Mouse (Mus musculus): ENCODE measurements at regions not wholly inside any gene's neighbourhood (a gene's known extent, or its start where the extent isn't known, plus 50 kb on each side); places are given as distances from the start of the nearest gene placed in this dataset.

DNA sequence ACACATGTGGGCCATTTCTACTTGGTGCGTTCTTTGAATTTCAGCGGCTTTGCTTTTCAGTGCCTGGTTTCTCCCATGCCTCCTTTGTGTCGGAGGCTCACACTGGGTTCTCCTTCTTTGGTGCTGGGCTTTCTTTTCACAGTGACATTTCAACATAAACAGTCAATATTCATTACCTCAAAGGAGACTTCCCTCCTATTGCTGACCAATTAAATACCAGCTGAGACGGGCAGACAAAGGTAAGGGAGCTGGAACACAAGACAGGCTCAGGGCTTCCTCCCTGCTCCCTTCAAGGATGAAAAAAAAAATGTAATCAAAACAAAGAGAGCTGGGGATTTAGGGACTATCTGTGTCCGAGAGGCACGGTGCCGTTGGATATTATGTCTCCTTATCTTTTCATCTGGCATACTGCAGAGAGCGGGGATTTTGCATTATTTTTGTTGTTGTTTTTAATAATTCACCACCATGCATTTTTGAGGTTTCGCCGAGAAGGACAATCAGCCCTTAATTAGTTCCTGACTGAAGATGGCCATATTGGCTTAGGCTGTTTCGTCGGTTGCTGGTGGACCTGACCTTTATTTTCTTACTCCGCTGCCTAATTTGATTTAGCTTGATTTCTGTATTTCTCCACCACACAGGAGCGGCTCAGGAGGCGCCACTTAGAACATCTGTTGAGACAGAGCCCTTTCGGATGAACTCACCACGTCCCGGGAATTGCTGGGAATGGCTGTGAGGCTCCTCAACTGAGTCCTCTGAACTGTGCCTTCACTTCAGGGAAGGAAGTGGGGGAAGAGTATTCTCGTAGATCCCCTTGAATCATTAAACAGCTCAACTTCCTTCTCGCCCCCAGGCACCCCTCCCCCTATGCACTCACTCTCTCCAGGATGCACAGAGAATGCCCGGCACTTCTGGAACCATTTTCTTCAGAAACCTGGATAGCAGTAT, 373.9 kb downstream of the Nr2f2 start:
- no peak overlapping the region for H3K27ac ChIP-seq (ENCODE audit: low read depth, low read length)
- H3K4me3 ChIP-seq (ENCODE audit: low read depth, low read length) = peak overlapping the region; percentile 5; the same call in 1 of the 2 replicates
- H3K9ac ChIP-seq (ENCODE audit: low read depth, low read length) = no peak overlapping the region
- H3K36me3 ChIP-seq (ENCODE audit: control insufficient read depth, insufficient read depth) = no peaks in the 10 kb centered on the region
- ATAC-seq = no peak
- no peak for TF ChIP-seq CTCF (IDR thresholded peaks at IDR 0.05; ENCODE audit: low read depth)
- H3K4me1 ChIP-seq (replicated peaks; ENCODE audit: control insufficient read depth, insufficient read depth, low read length) = no peaks in the 10 kb centered on the region
- peak overlapping the region; percentile 41 for H3K4me2 ChIP-seq (replicated peaks; ENCODE audit: low read depth)
- no peaks in the 10 kb centered on the region for H3K27me3 ChIP-seq (replicated peaks; ENCODE audit: control insufficient read depth, insufficient read depth, low read length)
- 21% methylated on average over 21 of the region's 21 CpGs for WGBS
- H3K9me3 ChIP-seq (ENCODE audit: control insufficient read depth) = no peaks in the 10 kb centered on the region

DNA sequence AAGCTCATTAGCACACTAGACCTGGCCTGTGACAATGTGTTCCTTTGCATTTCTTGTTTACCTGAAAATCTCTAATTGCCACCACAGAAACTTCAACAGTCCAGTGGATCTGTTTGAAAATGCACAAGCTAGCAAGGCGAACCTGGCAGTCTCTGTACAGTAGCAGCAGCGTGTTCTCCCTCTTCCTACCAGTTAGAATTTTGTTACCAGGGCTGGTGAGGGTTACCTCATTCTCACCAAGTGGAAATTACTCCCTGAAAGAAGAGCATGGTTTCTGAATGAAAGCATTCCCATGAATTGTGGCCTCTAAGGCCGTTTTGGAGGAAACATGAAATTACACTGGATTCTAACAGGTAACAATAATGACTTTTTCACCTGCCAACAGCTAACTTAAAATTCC, 374.6 kb downstream of the Nr2f2 start:
- Histone ChIP-seq H3K9me3 (ENCODE audit: control insufficient read depth) (no peaks in the 10 kb centered on the region), H3K27ac (ENCODE audit: low read depth, low read length) (no peak overlapping the region), H3K4me2 (replicated peaks; ENCODE audit: low read depth) (no peak overlapping the region), H3K4me1 (replicated peaks; ENCODE audit: control insufficient read depth, insufficient read depth, low read length) (no peaks in the 10 kb centered on the region), H3K9ac (ENCODE audit: low read depth, low read length) (no peak overlapping the region), H3K27me3 (replicated peaks; ENCODE audit: control insufficient read depth, insufficient read depth, low read length) (no peaks in the 10 kb centered on the region), H3K4me3 (ENCODE audit: low read depth, low read length) (no peak overlapping the region), H3K36me3 (ENCODE audit: control insufficient read depth, insufficient read depth) (no peaks in the 10 kb centered on the region)
- WGBS = 45% methylated on average over 3 of the region's 3 CpGs
- TF ChIP-seq CTCF (IDR thresholded peaks at IDR 0.05; ENCODE audit: low read depth) = no peak
- ATAC-seq = no peak

DNA sequence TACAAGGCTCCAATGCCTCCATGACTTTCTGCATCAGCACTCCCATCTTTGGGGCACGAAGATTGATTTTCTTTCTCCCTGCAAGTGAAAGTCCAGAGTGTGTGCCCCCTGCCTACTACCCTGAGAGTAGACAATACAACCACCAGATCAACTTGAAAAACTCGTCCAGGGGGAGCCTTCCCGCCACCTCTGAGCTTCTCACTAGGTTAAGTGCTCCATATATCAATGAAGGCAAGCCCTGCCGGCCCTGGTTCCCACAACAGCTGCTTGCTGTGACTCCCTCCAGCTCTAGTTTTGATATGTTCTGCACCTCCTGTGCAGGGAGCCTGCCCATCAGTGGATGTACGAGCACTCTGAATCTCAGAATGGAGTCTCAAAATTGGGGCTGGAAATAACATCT, 377.8 kb downstream of the Nr2f2 start:
- Histone ChIP-seq H3K27ac (ENCODE audit: low read depth, low read length) (no peak overlapping the region), H3K4me3 (ENCODE audit: low read depth, low read length) (no peak overlapping the region), H3K27me3 (replicated peaks; ENCODE audit: control insufficient read depth, insufficient read depth, low read length) (no peaks in the 10 kb centered on the region), H3K4me2 (replicated peaks; ENCODE audit: low read depth) (no peak overlapping the region), H3K4me1 (replicated peaks; ENCODE audit: control insufficient read depth, insufficient read depth, low read length) (no peaks in the 10 kb centered on the region), H3K9ac (ENCODE audit: low read depth, low read length) (no peak overlapping the region), H3K9me3 (ENCODE audit: control insufficient read depth) (no peaks in the 10 kb centered on the region), H3K36me3 (ENCODE audit: control insufficient read depth, insufficient read depth) (no peaks in the 10 kb centered on the region)
- TF ChIP-seq CTCF (IDR thresholded peaks at IDR 0.05; ENCODE audit: low read depth) = no peak
- 32% methylated on average over 5 of the region's 5 CpGs for WGBS
- no peak for ATAC-seq

DNA sequence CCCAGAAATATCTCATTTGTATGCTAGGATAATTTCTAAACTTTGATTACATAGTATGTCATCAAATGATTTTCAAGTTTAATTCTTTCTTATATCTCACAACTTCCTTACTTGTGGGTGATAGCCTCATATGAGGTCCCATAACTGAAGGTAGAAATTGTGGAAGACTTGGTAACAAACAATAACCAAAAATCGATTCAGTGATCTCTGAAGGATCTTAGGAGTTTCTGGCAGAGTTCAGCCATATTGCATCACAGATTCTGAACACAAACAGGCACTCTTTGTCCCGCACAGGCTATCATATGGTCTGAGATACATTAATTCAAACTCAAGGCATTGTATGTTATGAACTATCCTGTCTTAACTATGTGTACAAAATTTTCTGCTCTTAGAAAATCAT, 385.2 kb downstream of the Nr2f2 start:
- Histone ChIP-seq H3K36me3 (ENCODE audit: control insufficient read depth, insufficient read depth) (no peaks in the 10 kb centered on the region), H3K9ac (ENCODE audit: low read depth, low read length) (no peak overlapping the region), H3K4me3 (ENCODE audit: low read depth, low read length) (no peak overlapping the region), H3K4me1 (replicated peaks; ENCODE audit: control insufficient read depth, insufficient read depth, low read length) (no peaks in the 10 kb centered on the region), H3K27ac (ENCODE audit: low read depth, low read length) (no peak overlapping the region), H3K4me2 (replicated peaks; ENCODE audit: low read depth) (no peak overlapping the region), H3K9me3 (ENCODE audit: control insufficient read depth) (no peaks in the 10 kb centered on the region), H3K27me3 (replicated peaks; ENCODE audit: control insufficient read depth, insufficient read depth, low read length) (no peaks in the 10 kb centered on the region)
- no peak for TF ChIP-seq CTCF (IDR thresholded peaks at IDR 0.05; ENCODE audit: low read depth)
- ATAC-seq = no peak
- 69% methylated on average over 2 of the region's 2 CpGs for WGBS

DNA sequence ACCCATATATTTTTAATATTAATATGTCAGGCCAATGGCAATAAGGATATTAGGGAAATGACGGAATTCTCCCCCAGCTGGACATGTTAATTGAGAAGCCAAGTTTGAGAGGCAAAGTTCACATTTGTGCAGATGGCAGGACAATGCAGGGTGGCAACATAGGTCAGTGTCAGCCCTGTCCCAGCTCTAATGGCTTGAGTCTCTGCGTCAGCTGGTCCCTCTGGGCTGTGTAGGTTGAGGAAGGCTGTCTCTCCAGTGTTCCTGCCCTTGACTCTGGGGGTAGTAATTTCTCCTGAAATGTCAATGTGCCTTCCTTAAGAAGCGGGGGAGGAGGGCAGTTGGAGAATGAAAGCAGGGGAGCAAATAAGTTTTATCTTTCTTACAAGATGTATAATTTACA, 390.2 kb downstream of the Nr2f2 start:
- H3K36me3 ChIP-seq (ENCODE audit: control insufficient read depth, insufficient read depth) = no peaks in the 10 kb centered on the region
- H3K27me3 ChIP-seq (replicated peaks; ENCODE audit: control insufficient read depth, insufficient read depth, low read length) = no peaks in the 10 kb centered on the region
- H3K27ac ChIP-seq (ENCODE audit: low read depth, low read length) = no peak overlapping the region
- ATAC-seq = no peak
- H3K4me2 ChIP-seq (replicated peaks; ENCODE audit: low read depth) = no peak overlapping the region
- no peak for TF ChIP-seq CTCF (IDR thresholded peaks at IDR 0.05; ENCODE audit: low read depth)
- WGBS = 83% methylated on average over 3 of the region's 3 CpGs
- no peaks in the 10 kb centered on the region for H3K4me1 ChIP-seq (replicated peaks; ENCODE audit: control insufficient read depth, insufficient read depth, low read length)
- H3K4me3 ChIP-seq (ENCODE audit: low read depth, low read length) = no peak overlapping the region
- no peak overlapping the region for H3K9ac ChIP-seq (ENCODE audit: low read depth, low read length)
- no peaks in the 10 kb centered on the region for H3K9me3 ChIP-seq (ENCODE audit: control insufficient read depth)

DNA sequence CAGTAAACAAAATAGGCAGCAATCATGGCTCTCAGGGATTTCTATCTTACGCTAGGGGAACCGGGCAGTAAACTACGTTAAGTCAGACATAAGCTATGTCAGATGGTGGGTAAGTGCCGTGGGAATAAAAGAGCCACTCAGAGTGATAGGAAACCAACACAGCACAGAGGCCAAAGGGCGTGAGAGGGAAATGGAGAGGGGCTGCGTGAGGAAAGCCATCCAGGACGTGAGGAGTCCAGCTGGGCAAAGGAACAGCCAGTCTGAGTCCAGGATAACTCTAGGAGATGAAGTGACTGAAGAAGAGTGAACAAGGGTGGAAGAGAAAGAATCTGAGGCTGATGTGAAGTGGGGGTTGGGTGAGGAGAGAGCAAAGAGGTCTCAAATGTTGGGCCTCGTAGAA, 402.5 kb downstream of the Nr2f2 start:
- Histone ChIP-seq H3K36me3 (ENCODE audit: control insufficient read depth, insufficient read depth) (no peaks in the 10 kb centered on the region), H3K27me3 (replicated peaks; ENCODE audit: control insufficient read depth, insufficient read depth, low read length) (no peaks in the 10 kb centered on the region), H3K4me2 (replicated peaks; ENCODE audit: low read depth) (no peak overlapping the region), H3K4me1 (replicated peaks; ENCODE audit: control insufficient read depth, insufficient read depth, low read length) (no peaks in the 10 kb centered on the region), H3K27ac (ENCODE audit: low read depth, low read length) (no peak overlapping the region), H3K9me3 (ENCODE audit: control insufficient read depth) (no peaks in the 10 kb centered on the region), H3K4me3 (ENCODE audit: low read depth, low read length) (no peak overlapping the region), H3K9ac (ENCODE audit: low read depth, low read length) (no peak overlapping the region)
- no peak for ATAC-seq
- no peak for TF ChIP-seq CTCF (IDR thresholded peaks at IDR 0.05; ENCODE audit: low read depth)
- WGBS = 73% methylated on average over 8 of the region's 8 CpGs

Data from intestine, postnatal 0 days (tissue).